Mouse (Mus musculus): ENCODE data around the gene Otos. TPM values are rescaled to one million over a fixed set of nuclear protein-coding genes. Genes with fewer than 3 reads are reported as not detected.

Gene Otos
- polyA plus RNA-seq, 1 experiment = 0.14 TPM

- no peak for DNase-seq (ENCODE audit: low read depth)
- TF ChIP-seq POLR2A (IDR thresholded peaks at IDR 0.05; ENCODE audit: borderline replicate concordance, extremely low read depth, insufficient read depth, insufficient read length, poor library complexity, severe bottlenecking) (no peak), CTCF (IDR thresholded peaks at IDR 0.05; ENCODE audit: borderline replicate concordance, extremely low read depth, insufficient read depth, insufficient read length) (no peak)
Observed at GRCm38 (mm10) chr1:92646111-92646510, 2.5 kb downstream of the Otos start.

GRCm38 (mm10) chr1:92644916-92645315 is 3.7 kb downstream of the Otos start:
- TF ChIP-seq POLR2A (IDR thresholded peaks at IDR 0.05; ENCODE audit: borderline replicate concordance, extremely low read depth, insufficient read depth, insufficient read length, poor library complexity, severe bottlenecking) = no peak
- no peak for TF ChIP-seq CTCF (IDR thresholded peaks at IDR 0.05; ENCODE audit: borderline replicate concordance, extremely low read depth, insufficient read depth, insufficient read length)
- DNase-seq (ENCODE audit: low read depth) = no peak

- no peak for TF ChIP-seq CTCF (IDR thresholded peaks at IDR 0.05; ENCODE audit: borderline replicate concordance, extremely low read depth, insufficient read depth, insufficient read length)
- TF ChIP-seq POLR2A (IDR thresholded peaks at IDR 0.05; ENCODE audit: borderline replicate concordance, extremely low read depth, insufficient read depth, insufficient read length, poor library complexity, severe bottlenecking) = no peak
- no peak for DNase-seq (ENCODE audit: low read depth)
Observed at GRCm38 (mm10) chr1:92643691-92644090, 5.0 kb downstream of the Otos start.

GRCm38 (mm10) chr1:92641514-92642272 is 6.9 kb downstream of the Otos start, which contains the start of gene Cops9:
Cops9 (minus strand) TSS chr1:92641985.
- DNase-seq (ENCODE audit: low read depth) = peak; percentile 97
- peak; percentile 32; the same call in 1 of the 2 replicates for TF ChIP-seq POLR2A (IDR thresholded peaks at IDR 0.05; ENCODE audit: borderline replicate concordance, extremely low read depth, insufficient read depth, insufficient read length, poor library complexity, severe bottlenecking)
- no peak for TF ChIP-seq CTCF (IDR thresholded peaks at IDR 0.05; ENCODE audit: borderline replicate concordance, extremely low read depth, insufficient read depth, insufficient read length)

- DNase-seq (ENCODE audit: low read depth) = no peak
- TF ChIP-seq POLR2A (IDR thresholded peaks at IDR 0.05; ENCODE audit: borderline replicate concordance, extremely low read depth, insufficient read depth, insufficient read length, poor library complexity, severe bottlenecking) (no peak), CTCF (IDR thresholded peaks at IDR 0.05; ENCODE audit: borderline replicate concordance, extremely low read depth, insufficient read depth, insufficient read length) (no peak)
Observed at GRCm38 (mm10) chr1:92640393-92640792, 8.2 kb downstream of the Otos start.

- no peak for TF ChIP-seq POLR2A (IDR thresholded peaks at IDR 0.05; ENCODE audit: borderline replicate concordance, extremely low read depth, insufficient read depth, insufficient read length, poor library complexity, severe bottlenecking)
- TF ChIP-seq CTCF (IDR thresholded peaks at IDR 0.05; ENCODE audit: borderline replicate concordance, extremely low read depth, insufficient read depth, insufficient read length) = no peak
- no peak for DNase-seq (ENCODE audit: low read depth)
Observed at GRCm38 (mm10) chr1:92638736-92639135, 9.9 kb downstream of the Otos start.

GRCm38 (mm10) chr1:92638181-92638580 is 10.5 kb downstream of the Otos start:
- TF ChIP-seq CTCF (IDR thresholded peaks at IDR 0.05; ENCODE audit: borderline replicate concordance, extremely low read depth, insufficient read depth, insufficient read length) = no peak
- no peak for TF ChIP-seq POLR2A (IDR thresholded peaks at IDR 0.05; ENCODE audit: borderline replicate concordance, extremely low read depth, insufficient read depth, insufficient read length, poor library complexity, severe bottlenecking)
- DNase-seq (ENCODE audit: low read depth) = no peak

- no peak for DNase-seq (ENCODE audit: low read depth)
- TF ChIP-seq CTCF (IDR thresholded peaks at IDR 0.05; ENCODE audit: borderline replicate concordance, extremely low read depth, insufficient read depth, insufficient read length) (no peak), POLR2A (IDR thresholded peaks at IDR 0.05; ENCODE audit: borderline replicate concordance, extremely low read depth, insufficient read depth, insufficient read length, poor library complexity, severe bottlenecking) (no peak)
Observed at GRCm38 (mm10) chr1:92637501-92638172, 11.0 kb downstream of the Otos start.

GRCm38 (mm10) chr1:92636676-92637075 is 12.0 kb downstream of the Otos start:
- TF ChIP-seq CTCF (IDR thresholded peaks at IDR 0.05; ENCODE audit: borderline replicate concordance, extremely low read depth, insufficient read depth, insufficient read length) (no peak), POLR2A (IDR thresholded peaks at IDR 0.05; ENCODE audit: borderline replicate concordance, extremely low read depth, insufficient read depth, insufficient read length, poor library complexity, severe bottlenecking) (no peak)
- no peak for DNase-seq (ENCODE audit: low read depth)

- TF ChIP-seq CTCF (IDR thresholded peaks at IDR 0.05; ENCODE audit: borderline replicate concordance, extremely low read depth, insufficient read depth, insufficient read length) (no peak), POLR2A (IDR thresholded peaks at IDR 0.05; ENCODE audit: borderline replicate concordance, extremely low read depth, insufficient read depth, insufficient read length, poor library complexity, severe bottlenecking) (no peak)
- no peak for DNase-seq (ENCODE audit: low read depth)
Observed at GRCm38 (mm10) chr1:92636015-92636414, 12.6 kb downstream of the Otos start.

GRCm38 (mm10) chr1:92634976-92635599 is 13.6 kb downstream of the Otos start:
- DNase-seq (ENCODE audit: low read depth) = peak; percentile 72
- TF ChIP-seq POLR2A (IDR thresholded peaks at IDR 0.05; ENCODE audit: borderline replicate concordance, extremely low read depth, insufficient read depth, insufficient read length, poor library complexity, severe bottlenecking) = no peak
- no peak for TF ChIP-seq CTCF (IDR thresholded peaks at IDR 0.05; ENCODE audit: borderline replicate concordance, extremely low read depth, insufficient read depth, insufficient read length)
